Mouse (Mus musculus): ENCODE results near the gene Tctex1d4.

Gene Tctex1d4

DNA sequence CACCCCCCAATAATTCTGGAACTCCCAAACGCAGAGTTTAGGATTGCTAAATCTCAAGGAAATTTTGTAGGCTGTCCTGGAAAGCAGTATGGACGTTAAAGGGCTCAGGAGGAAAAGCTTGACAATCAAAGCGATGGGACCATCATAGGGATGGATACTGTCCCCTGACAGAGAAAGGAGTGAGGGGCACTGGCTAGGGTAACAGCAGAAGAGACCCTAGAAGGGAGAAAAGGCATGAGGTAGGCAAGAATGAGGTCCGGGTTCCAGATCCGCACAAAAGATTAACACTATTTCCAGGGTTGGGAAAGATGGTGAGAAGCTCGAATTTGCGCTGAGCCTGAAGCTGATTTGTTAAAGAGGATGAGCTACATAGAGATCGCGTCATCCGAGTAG lies 6.5 kb upstream of the Tctex1d4 start:
- DNase-seq (ENCODE audit: low read depth, low spot score) = no peak

- DNase-seq (ENCODE audit: low read depth, low spot score) = peak; percentile 90
These were observed 5.9 kb upstream of the Tctex1d4 start for GRCm38 (mm10) chr4:117120445-117121414.

GRCm38 (mm10) chr4:117122209-117122608 lies 4.4 kb upstream of the Tctex1d4 start:
- no peak for DNase-seq (ENCODE audit: low read depth, low spot score)

- DNase-seq (ENCODE audit: low read depth, low spot score) = no peak
These were observed 2.9 kb upstream of the Tctex1d4 start for GRCm38 (mm10) chr4:117123546-117124217.

- no peak for DNase-seq (ENCODE audit: low read depth, low spot score)
These were observed 2.4 kb upstream of the Tctex1d4 start for GRCm38 (mm10) chr4:117124218-117124517.

DNA sequence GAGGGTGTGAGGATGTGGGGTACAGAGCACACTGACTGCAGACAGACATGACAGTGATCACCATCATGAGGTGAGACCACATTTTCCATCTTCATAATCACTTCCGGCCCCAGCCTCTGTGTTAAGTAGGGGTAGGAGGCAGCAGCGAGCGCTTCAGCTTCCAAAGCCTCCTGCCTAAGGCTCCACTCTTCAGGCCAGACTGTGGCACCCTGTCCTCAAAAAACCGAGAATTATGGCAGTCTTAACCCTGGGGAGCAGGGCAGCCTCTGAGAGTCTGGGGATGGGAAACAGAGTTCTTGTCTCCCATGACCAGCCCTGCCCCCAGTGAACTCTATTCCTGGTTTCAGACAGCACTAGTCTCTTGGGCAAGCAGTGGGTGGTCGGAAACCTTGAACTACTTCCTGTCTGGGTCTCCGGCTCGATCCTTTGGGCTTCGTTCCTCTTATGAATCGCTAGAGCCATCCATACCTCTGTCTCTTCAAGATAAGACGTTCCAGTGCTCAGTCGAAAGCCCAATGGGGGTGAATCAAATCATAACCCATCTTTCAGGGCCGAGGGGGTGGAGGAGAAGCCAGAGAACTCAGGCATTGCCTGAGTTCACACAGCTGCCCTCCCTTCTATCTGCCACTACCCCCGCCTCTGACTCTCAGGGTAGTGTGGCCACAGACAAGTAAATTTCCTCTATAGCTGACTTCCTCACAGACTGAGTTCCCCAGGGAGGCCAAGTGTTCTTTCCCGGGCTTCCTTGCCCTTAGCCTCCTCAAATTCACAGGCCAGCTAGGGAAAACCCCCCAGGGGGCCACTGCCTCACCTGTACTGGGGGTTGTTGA lies 1.9 kb upstream of the Tctex1d4 start:
- DNase-seq (ENCODE audit: low read depth, low spot score) = no peak

DNA sequence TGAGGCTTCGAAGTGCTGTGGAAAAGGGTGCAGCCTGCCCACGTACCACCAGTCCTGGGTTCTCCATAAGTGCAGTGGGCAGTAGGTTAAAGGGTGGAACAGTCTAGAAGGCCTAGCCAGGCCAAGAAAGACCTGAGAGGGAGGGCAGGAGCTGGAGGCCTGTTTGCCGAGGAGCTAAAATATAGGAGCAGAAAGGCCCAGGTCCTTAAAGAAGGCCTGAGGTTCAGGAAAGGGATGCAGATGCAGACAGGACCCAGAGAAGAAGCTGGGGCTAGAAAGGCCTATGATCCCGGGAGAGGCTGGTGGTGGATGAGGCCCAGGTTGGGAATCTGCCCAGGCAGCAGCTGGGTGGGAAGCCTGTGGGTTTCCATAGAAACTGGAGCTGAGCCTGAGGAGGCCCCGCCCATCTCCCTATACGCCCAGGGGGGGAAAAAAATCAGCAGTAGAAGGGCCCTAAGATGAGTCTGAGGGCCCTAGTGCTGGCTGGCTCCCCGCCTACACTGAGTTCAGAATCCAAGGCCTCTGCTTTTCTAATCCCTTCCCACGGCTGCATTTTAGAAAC lies 1.2 kb upstream of the Tctex1d4 start, which contains the start of gene Btbd19:
Btbd19 (minus strand) TSS at position 378 of the 562 bp plus-strand sequence.
- no peak for DNase-seq (ENCODE audit: low read depth, low spot score)

DNA sequence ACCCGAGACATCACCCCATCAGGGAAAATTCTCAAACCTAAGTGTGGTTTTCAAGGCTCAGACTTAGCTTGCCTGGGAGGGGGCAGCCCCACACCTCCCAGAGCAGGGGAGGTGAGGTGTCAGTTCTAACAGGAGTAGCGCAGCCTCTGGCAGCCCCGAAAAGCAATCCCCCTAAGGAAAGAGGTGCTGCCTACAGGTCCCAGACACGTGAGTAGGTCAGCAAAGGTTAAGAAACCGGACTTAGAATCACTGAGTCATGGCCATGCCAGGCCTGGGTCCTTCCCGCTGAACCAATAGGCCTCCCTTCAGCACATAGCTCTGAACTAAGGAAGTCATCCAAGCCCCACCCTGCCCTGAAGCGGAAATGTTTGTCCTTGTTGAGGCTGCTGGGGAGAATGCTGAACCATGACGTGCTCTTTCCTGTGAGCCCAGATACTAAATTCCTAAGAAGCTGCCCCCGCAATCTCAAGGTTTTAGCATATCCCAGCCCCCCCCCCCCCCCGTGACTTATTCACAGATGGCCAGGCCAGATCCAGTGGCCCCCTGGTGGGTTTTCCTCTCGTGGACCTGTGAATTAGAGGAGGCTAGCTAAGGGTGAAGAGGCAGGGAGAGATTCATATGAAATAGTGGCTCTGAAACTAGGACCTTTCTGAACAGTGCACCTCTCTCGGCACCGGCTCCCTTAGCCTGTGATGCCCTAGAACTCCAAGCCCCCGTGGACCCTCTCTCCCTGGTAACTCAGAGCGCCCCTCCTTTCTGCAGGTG lies 502 bp upstream of the Tctex1d4 start:
- DNase-seq (ENCODE audit: low read depth, low spot score) = no peak

- no peak for DNase-seq (ENCODE audit: low read depth, low spot score)
These were observed 1.5 kb downstream of the Tctex1d4 start for GRCm38 (mm10) chr4:117127991-117128686.

- no peak for DNase-seq (ENCODE audit: low read depth, low spot score)
These were observed 4.2 kb downstream of the Tctex1d4 start for GRCm38 (mm10) chr4:117130790-117131189.

DNA sequence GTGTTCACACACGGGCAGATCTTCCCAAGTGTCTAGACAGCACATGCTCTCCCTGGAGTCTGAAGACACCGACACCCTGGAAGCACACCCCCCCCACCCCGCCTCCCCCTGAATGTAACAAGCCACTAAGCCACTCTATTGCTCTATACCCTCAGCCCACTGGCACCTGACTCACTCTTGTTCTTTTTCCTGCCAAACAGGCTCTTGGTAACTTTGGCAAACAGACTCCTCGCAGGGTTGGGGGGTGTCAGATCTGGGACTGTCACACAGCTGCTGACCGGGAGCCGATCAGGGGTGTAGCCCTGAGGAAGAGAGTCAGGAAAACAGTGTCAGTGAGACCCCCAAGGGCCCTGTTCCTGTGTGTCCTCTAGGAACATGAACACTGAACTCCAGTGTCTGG lies 4.6 kb downstream of the Tctex1d4 start:
- DNase-seq (ENCODE audit: low read depth, low spot score) = no peak

GRCm38 (mm10) chr4:117131890-117132793 lies 5.5 kb downstream of the Tctex1d4 start:
- DNase-seq (ENCODE audit: low read depth, low spot score) = no peak

GRCm38 (mm10) chr4:117132794-117133143 lies 6.2 kb downstream of the Tctex1d4 start:
- DNase-seq (ENCODE audit: low read depth, low spot score) = no peak

DNA sequence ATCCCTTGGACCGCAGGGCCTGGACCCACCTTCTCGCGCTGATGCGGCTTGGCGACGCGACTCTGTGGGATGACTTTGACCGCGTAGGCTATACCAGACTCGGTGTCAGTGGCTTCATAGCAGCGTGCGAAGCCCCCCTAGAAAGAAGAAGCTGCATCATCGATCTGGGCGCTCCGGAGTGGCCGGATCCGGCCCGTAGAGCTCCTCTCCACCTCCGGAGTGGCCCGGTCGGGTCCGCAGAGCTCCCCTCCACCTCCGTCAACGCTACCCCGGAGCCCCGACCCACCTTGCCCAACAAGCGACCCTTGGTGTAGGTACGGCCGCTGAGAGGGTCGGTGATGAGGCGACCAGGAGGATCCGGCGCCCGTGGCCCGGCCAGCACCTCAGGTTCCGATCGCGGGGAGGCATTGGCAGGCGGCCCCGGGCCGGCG lies 6.8 kb downstream of the Tctex1d4 start:
- DNase-seq (ENCODE audit: low read depth, low spot score) = no peak

GRCm38 (mm10) chr4:117133817-117134600 lies 7.4 kb downstream of the Tctex1d4 start, which contains the start of gene Plk3:
Gene Plk3, minus strand, starts transcription at chr4:117133963.
- peak; percentile 93 for DNase-seq (ENCODE audit: low read depth, low spot score)

DNA sequence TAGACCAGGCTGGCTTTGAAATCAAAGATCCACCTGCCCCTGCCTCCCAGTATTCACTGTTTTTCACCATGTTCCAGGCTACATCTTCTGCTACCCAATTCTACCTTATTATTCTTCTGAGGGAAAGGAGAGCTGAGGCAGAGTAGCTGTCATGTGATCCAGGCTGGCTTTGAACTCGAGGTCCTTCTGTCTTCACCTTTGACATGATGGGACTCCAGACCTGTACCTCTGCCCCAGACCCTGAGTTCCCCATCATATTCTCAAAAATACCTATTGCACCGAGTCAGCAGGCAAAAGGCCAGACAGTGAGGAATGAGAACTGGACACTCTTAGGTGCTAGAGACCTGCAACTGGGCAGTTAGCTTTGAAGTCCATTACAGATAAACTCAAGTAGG lies 8.0 kb downstream of the Tctex1d4 start:
- DNase-seq (ENCODE audit: low read depth, low spot score) = no peak

DNA sequence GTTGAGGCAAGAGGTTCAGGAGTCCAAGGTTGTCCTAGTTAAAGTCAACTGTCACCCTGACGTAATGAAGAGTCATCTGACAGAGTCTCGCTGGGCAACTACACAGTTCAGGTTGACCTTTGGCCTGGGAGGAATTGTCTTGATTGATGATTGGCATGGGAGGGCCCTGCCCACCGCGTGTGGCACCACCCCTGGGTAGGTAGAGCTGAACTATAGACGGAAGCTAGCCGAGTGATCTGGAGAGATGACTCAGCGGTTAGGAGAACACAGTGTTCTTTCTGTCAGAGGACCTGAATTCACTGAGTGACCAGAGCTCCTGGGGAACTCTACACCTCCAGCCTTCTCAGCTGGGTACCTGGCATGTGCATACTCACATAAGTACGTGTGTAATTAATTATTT lies 9.4 kb downstream of the Tctex1d4 start:
- DNase-seq (ENCODE audit: low read depth, low spot score) = no peak
